In genomic region chr5:149392420-149392988, GRCm38 (mm10) we compare ENCODE assay signal across 15 mouse cellular contexts. TPM values are rescaled to one million over a fixed set of nuclear protein-coding genes. Genes with fewer than 3 reads are reported as not detected.
DNase-seq lines count a peak whose midpoint lies in the region; ATAC-seq and TF ChIP-seq lines count a peak whose summit lies in the region.
"Had no signal": no experiment of that assay in that cellular context is flagged by ENCODE, and none has a peak within 500 bp of the region (broad histone marks: within the 10 kb centered on the region; RNA-seq: fewer than 3 reads in every experiment).

No protein-coding gene starts in this region.

- H3K27me3 ChIP-seq in heart, postnatal 0 days (ENCODE audit: control insufficient read depth, insufficient read depth, low read length): no peaks in the 10 kb centered on the region
- H3K27me3 ChIP-seq in midbrain, postnatal 0 days (ENCODE audit: insufficient read depth, low read length): no peaks in the 10 kb centered on the region
- H3K27me3 ChIP-seq in midbrain, embryonic 10.5 days (ENCODE audit: low read depth, poor library complexity, severe bottlenecking): no peaks in the 10 kb centered on the region
- no peaks in the 10 kb centered on the region; the same call in 1 of the 2 replicates for H3K27me3 ChIP-seq in embryonic facial prominence, embryonic 10.5 days (replicated peaks; ENCODE audit: low read depth, poor library complexity, severe bottlenecking)
- no peaks in the 10 kb centered on the region for H3K27me3 ChIP-seq in small intestine, adult 2 months (ENCODE audit: control insufficient read depth, insufficient read depth, low read length)
- H3K27me3 ChIP-seq: forebrain, embryonic 15.5 days had no signal

- peak overlapping the region; percentile 47; the same call in 1 of the 2 replicates for H3K27ac ChIP-seq in heart, postnatal 0 days (ENCODE audit: low read depth)
- no peak overlapping the region for H3K27ac ChIP-seq in midbrain, postnatal 0 days (ENCODE audit: low read depth, low read length)
- no peak overlapping the region for H3K27ac ChIP-seq in midbrain, embryonic 10.5 days (replicated peaks)
- no peak overlapping the region; the same call in 1 of the 2 replicates for H3K27ac ChIP-seq in embryonic facial prominence, embryonic 10.5 days (replicated peaks)
- peak overlapping the region; percentile 43; the same call in 1 of the 2 replicates for H3K27ac ChIP-seq in small intestine, adult 2 months (ENCODE audit: insufficient read depth, low read depth, low read length)
- H3K27ac ChIP-seq: forebrain, embryonic 15.5 days had no signal

- H3K36me3 ChIP-seq in heart, postnatal 0 days (replicated peaks; ENCODE audit: control insufficient read depth, insufficient read depth, low read length): no peaks in the 10 kb centered on the region
- H3K36me3 ChIP-seq in midbrain, postnatal 0 days (ENCODE audit: insufficient read depth, low read length): no peaks in the 10 kb centered on the region
- no peaks in the 10 kb centered on the region for H3K36me3 ChIP-seq in midbrain, embryonic 10.5 days
- no peaks in the 10 kb centered on the region for H3K36me3 ChIP-seq in embryonic facial prominence, embryonic 10.5 days (replicated peaks)
- no peaks in the 10 kb centered on the region for H3K36me3 ChIP-seq in small intestine, adult 2 months (ENCODE audit: control insufficient read depth, insufficient read depth, low read length)
- H3K36me3 ChIP-seq: forebrain, embryonic 15.5 days; G1E had no signal

- intact Hi-C loops in heart, postnatal 14 days (cut with DNase I): loop anchor here (5.0 kb wide), 1 partner anchor 130 kb away; no protein-coding TSS in a partner anchor

- no peak overlapping the region for H3K4me2 ChIP-seq in heart, postnatal 0 days (ENCODE audit: low read depth, low read length)
- H3K4me2 ChIP-seq in midbrain, postnatal 0 days (ENCODE audit: low read depth, low read length, poor library complexity, severe bottlenecking): no peak overlapping the region
- H3K4me2 ChIP-seq: forebrain, embryonic 15.5 days had no signal

- peaks cover 5% of the 10 kb centered on the region for H3K4me1 ChIP-seq in heart, postnatal 0 days (ENCODE audit: control insufficient read depth, insufficient read depth)
- H3K4me1 ChIP-seq in midbrain, postnatal 0 days (ENCODE audit: insufficient read depth, low read length): no peaks in the 10 kb centered on the region
- H3K4me1 ChIP-seq in midbrain, embryonic 10.5 days: peaks cover 19% of the 10 kb centered on the region
- H3K4me1 ChIP-seq in embryonic facial prominence, embryonic 10.5 days: peaks cover 37% of the 10 kb centered on the region
- H3K4me1 ChIP-seq in small intestine, adult 2 months (ENCODE audit: control insufficient read depth, insufficient read depth, insufficient read length, low read length): no peaks in the 10 kb centered on the region
- H3K4me1 ChIP-seq: forebrain, embryonic 15.5 days had no signal

- no peak for TF ChIP-seq EP300 in heart, postnatal 0 days (IDR thresholded peaks at IDR 0.05; ENCODE audit: low read depth)

- no peak for ATAC-seq in heart, postnatal 0 days (ENCODE audit: insufficient read depth, low read depth)
- no peak for ATAC-seq in midbrain, postnatal 0 days (ENCODE audit: low FRiP score)
- ATAC-seq: forebrain, embryonic 15.5 days had no signal

- no peak for TF ChIP-seq CTCF in heart, postnatal 0 days (IDR thresholded peaks at IDR 0.05; ENCODE audit: low read depth)
- TF ChIP-seq CTCF in midbrain, postnatal 0 days (IDR thresholded peaks at IDR 0.05): peak; percentile 48
- no peak; the same call in 1 of the 2 replicates for TF ChIP-seq CTCF in small intestine, adult 2 months (IDR thresholded peaks at IDR 0.05; ENCODE audit: extremely low read depth, insufficient read length, insufficient replicate concordance, low read depth, low read length)

- H3K9me3 ChIP-seq in heart, postnatal 0 days (replicated peaks; ENCODE audit: control insufficient read depth, low read length): no peaks in the 10 kb centered on the region
- H3K9me3 ChIP-seq in midbrain, postnatal 0 days (ENCODE audit: low read length): no peaks in the 10 kb centered on the region
- peaks cover 4% of the 10 kb centered on the region; the same call in 1 of the 2 replicates for H3K9me3 ChIP-seq in midbrain, embryonic 10.5 days (replicated peaks)
- H3K9me3 ChIP-seq in embryonic facial prominence, embryonic 10.5 days: peaks cover 7% of the 10 kb centered on the region; the same call in 1 of the 2 replicates
- H3K9me3 ChIP-seq: forebrain, embryonic 15.5 days had no signal

- no peak for TF ChIP-seq POLR2A in small intestine, adult 2 months (IDR thresholded peaks at IDR 0.05; ENCODE audit: low read depth, low read length)

- H3K4me3 ChIP-seq in heart, postnatal 0 days (ENCODE audit: low read depth, low read length): no peak overlapping the region
- H3K4me3 ChIP-seq in midbrain, postnatal 0 days (ENCODE audit: low read depth, low read length): no peak overlapping the region
- no peak overlapping the region for H3K4me3 ChIP-seq in midbrain, embryonic 10.5 days
- H3K4me3 ChIP-seq in embryonic facial prominence, embryonic 10.5 days: no peak overlapping the region
- H3K4me3 ChIP-seq in small intestine, adult 2 months (ENCODE audit: low read depth, low read length): no peak overlapping the region
- H3K4me3 ChIP-seq: forebrain, embryonic 15.5 days had no signal

- WGBS in heart, postnatal 0 days: 57% methylated on average over 6 of the region's 6 CpGs
- 70% methylated on average over 6 of the region's 6 CpGs for WGBS in midbrain, postnatal 0 days
- 82% methylated on average over 6 of the region's 6 CpGs for WGBS in midbrain, embryonic 10.5 days
- WGBS in embryonic facial prominence, embryonic 10.5 days: 67% methylated on average over 6 of the region's 6 CpGs
- 59% methylated on average over 6 of the region's 6 CpGs for WGBS in small intestine, adult 2 months

- DNase-seq in heart, postnatal 0 days (ENCODE audit: low spot score): no peak
- DNase-seq in heart, postnatal 14 days: no peak
- no peak for DNase-seq in midbrain, postnatal 0 days (ENCODE audit: low spot score)
- DNase-seq in midbrain, embryonic 10.5 days (ENCODE audit: low spot score): no peak
- DNase-seq in embryonic facial prominence, embryonic 10.5 days (ENCODE audit: low spot score): peak; percentile 46
- DNase-seq in cerebellum, postnatal 25 days: no peak
- DNase-seq in urinary bladder, adult 18-20 months (ENCODE audit: low spot score in 2 of 2): no peak
- DNase-seq: adrenal gland, adult 8-10 months; cerebellum, adult 11 months; gastrocnemius, postnatal 36 days; kidney, adult 18-20 months had no signal

- H3K9ac ChIP-seq in heart, postnatal 0 days (replicated peaks; ENCODE audit: low read depth, low read length): no peak overlapping the region
- no peak overlapping the region for H3K9ac ChIP-seq in midbrain, postnatal 0 days (replicated peaks; ENCODE audit: low read length, poor library complexity, severe bottlenecking)
- H3K9ac ChIP-seq: forebrain, embryonic 15.5 days had no signal

RNA-seq across cellular contexts. Expression of gene Medag, which starts 19.0 kb away (rescaled TPM):
- 3.4 and 7.7 TPM in 2 replicates for total RNA-seq in heart, postnatal 0 days (2014; rRNA removed; ENCODE audit: low replicate concordance)
- polyA plus RNA-seq in heart, postnatal 0 days (2015; fragmentation: Nextera tagmentation; extraction: Ambion mirVana): 1.7 and 2.0 TPM in 2 replicates
- 10 to 100 TPM; 14.1 to 16.1 TPM for total RNA-seq in heart, postnatal 14 days (2021)
- 2.6 and 3.4 TPM in 2 replicates for total RNA-seq in midbrain, postnatal 0 days (2014; rRNA removed)
- polyA plus RNA-seq in midbrain, postnatal 0 days (2015; fragmentation: Nextera tagmentation; extraction: Ambion mirVana): 1.3 and 2.1 TPM in 2 replicates
- polyA plus RNA-seq in midbrain, embryonic 10.5 days (2016; fragmentation: Nextera tagmentation; extraction: Ambion mirVana): 0.32 and 0.57 TPM in 2 replicates
- 0.17 and 0.38 TPM in 2 replicates for polyA plus RNA-seq in embryonic facial prominence, embryonic 10.5 days (2016; fragmentation: Nextera tagmentation; extraction: Ambion mirVana)
- polyA plus RNA-seq in small intestine, adult 2 months (2012; rRNA removed): 0.76 and 2.5 TPM in 2 replicates
- polyA plus RNA-seq: G1E had no signal

RNA-seq across cellular contexts. Expression of gene Tex26, which starts 47.0 kb away (rescaled TPM):
- 0.62 TPM in 1 of 2 replicates, not detected in the other for total RNA-seq in heart, postnatal 0 days (2014; rRNA removed; ENCODE audit: low replicate concordance)
- polyA plus RNA-seq in heart, postnatal 0 days (2015; fragmentation: Nextera tagmentation; extraction: Ambion mirVana): 0.08 and 0.18 TPM in 2 replicates
- not detected for total RNA-seq in heart, postnatal 14 days (2021)
- total RNA-seq in midbrain, postnatal 0 days (2014; rRNA removed): 0.76 and 1.9 TPM in 2 replicates
- 1.3 and 1.4 TPM in 2 replicates for polyA plus RNA-seq in midbrain, postnatal 0 days (2015; fragmentation: Nextera tagmentation; extraction: Ambion mirVana)
- polyA plus RNA-seq in midbrain, embryonic 10.5 days (2016; fragmentation: Nextera tagmentation; extraction: Ambion mirVana): 1.0 and 1.3 TPM in 2 replicates
- polyA plus RNA-seq in embryonic facial prominence, embryonic 10.5 days (2016; fragmentation: Nextera tagmentation; extraction: Ambion mirVana): 0.62 and 1.1 TPM in 2 replicates
- not detected in 2 replicates for polyA plus RNA-seq in small intestine, adult 2 months (2012; rRNA removed)
- total RNA-seq: adrenal gland, adult 8-10 months; gastrocnemius, postnatal 36 days; layer of hippocampus, postnatal 25 days had no signal
- polyA plus RNA-seq: G1E had no signal

Comparison
In these comparisons a context has a peak if more than half of its experiments do, and no peak if none do; other contexts are left out.
1. H3K27ac ChIP-seq: peak in heart, postnatal 0 days (single experiment) and small intestine, adult 2 months (single experiment); none in midbrain, postnatal 0 days (single experiment), midbrain, embryonic 10.5 days (single experiment) and embryonic facial prominence, embryonic 10.5 days (single experiment).